Mouse (Mus musculus) hindbrain, embryonic 16.5 days (tissue): ENCODE data around the gene D10Jhu81e. TPM values are rescaled to one million over a fixed set of nuclear protein-coding genes. Genes with fewer than 3 reads are reported as not detected.
"Not testable (repeated sequence)": the region's sequence is repeated elsewhere in the genome, so short reads cannot be mapped to it uniquely, and the experiment has no call there.

Experiments used
- ATAC-seq: fragments of 200-750 bp; cut with Nextera tagmentation; 2 replicates; pipeline ENCODE4 v1.8.0; 2017; ENCODE audit warnings: moderate TSS enrichment, moderate library complexity
- H3K27ac ChIP-seq: fragments of 300-500 bp; sonication (generic); 2 replicates; pipeline ENCODE4 v1.5.1; 2014; ENCODE audit warnings: low read depth, mild to moderate bottlenecking, control low read depth, low read length, moderate library complexity
- H3K27me3 ChIP-seq: fragments of 300-500 bp; sonication (generic); replicated peaks from 2 replicates; pipeline ENCODE4 v1.6.1; 2014; ENCODE audit warnings: low read length; ENCODE audit not compliant: control insufficient read depth, insufficient read depth
- H3K36me3 ChIP-seq: fragments of 300-500 bp; sonication (generic); 2 replicates; pipeline ENCODE4 v1.6.1; 2014; ENCODE audit warnings: mild to moderate bottlenecking, low read length, moderate library complexity, mixed read lengths; ENCODE audit not compliant: control insufficient read depth, insufficient read depth
- H3K4me1 ChIP-seq: fragments of 300-500 bp; sonication (generic); 2 replicates; pipeline ENCODE4 v1.6.1; 2014; ENCODE audit warnings: low read depth, low read length; ENCODE audit not compliant: control insufficient read depth, insufficient read depth
- H3K4me2 ChIP-seq: fragments of 300-500 bp; sonication (generic); 2 replicates; pipeline ENCODE4 v1.6.1; 2014; ENCODE audit warnings: mild to moderate bottlenecking, low read length, control low read depth, moderate library complexity
- H3K4me3 ChIP-seq: fragments of 300-500 bp; sonication (generic); 2 replicates; pipeline ENCODE4 v1.5.1; 2014; ENCODE audit warnings: mild to moderate bottlenecking, low read length, control low read depth, moderate library complexity
- H3K9ac ChIP-seq: fragments of 300-500 bp; sonication (generic); 2 replicates; pipeline ENCODE4 v1.6.1; 2014; ENCODE audit warnings: low read depth, mild to moderate bottlenecking, control low read depth, low read length, moderate library complexity
- H3K9me3 ChIP-seq: fragments of 300-500 bp; sonication (generic); 2 replicates; pipeline ENCODE4 v1.6.1; 2014; ENCODE audit warnings: mild to moderate bottlenecking, low read length, moderate library complexity; ENCODE audit not compliant: control insufficient read depth
- WGBS: fragments of 180-500 bp; shearing (Covaris S2); extraction: QIAGEN DNeasy Blood & Tissue Kit; methylation state at CpG from one replicate; pipeline ENCODE4 v1.1.7; 2014; 5-methylcytosine and 5-hydroxymethylcytosine counted together
- polyA plus RNA-seq: library from polyadenylated mRNA; unstranded; fragments of >200 nt; fragmentation: Nextera tagmentation; extraction: Ambion mirVana; gene quantifications from 2 replicates; pipeline ENCODE4 v1.2.1, GENCODE M21; 2015

The D10Jhu81e gene
- 31.8 and 35.4 TPM in 2 replicates for polyA plus RNA-seq

- peak; percentile 96 for ATAC-seq
- Histone ChIP-seq H3K27ac (peak within 1 kb of the TSS; percentile 74), H3K4me3 (peak within 1 kb of the TSS; percentile 89), H3K9ac (peak within 1 kb of the TSS; percentile 91), H3K9me3 (no peaks in the 10 kb centered on the region), H3K36me3 (peaks cover 29% of the 10 kb centered on the region), H3K27me3 (no peaks in the 10 kb centered on the region), H3K4me1 (peaks cover 20% of the 10 kb centered on the region), H3K4me2 (peak within 1 kb of the TSS; percentile 87)
- WGBS = 2% methylated on average over 50 of the region's 50 CpGs
Measured at GRCm38 (mm10) chr10:78169281-78170042, at the start of gene D10Jhu81e. D10Jhu81e (minus strand) TSS chr10:78169782.

GRCm38 (mm10) chr10:78218576-78218975 is 49.0 kb upstream of the D10Jhu81e start:
- H3K4me3 ChIP-seq = no peak overlapping the region
- WGBS = 88% methylated on average over 6 of the region's 6 CpGs

GRCm38 (mm10) chr10:78216376-78217083 is 46.9 kb upstream of the D10Jhu81e start:
- H3K4me3 ChIP-seq = no peak overlapping the region
- no peak overlapping the region for H3K9ac ChIP-seq

More at GRCm38 (mm10) chr10:78218576-78218975, 49.0 kb upstream of the D10Jhu81e start:
- Histone ChIP-seq H3K27ac (no peak overlapping the region), H3K4me2 (no peak overlapping the region), H3K9me3 (no peaks in the 10 kb centered on the region), H3K36me3 (peaks cover 33% of the 10 kb centered on the region), H3K4me1 (no peaks in the 10 kb centered on the region), H3K9ac (no peak overlapping the region), H3K27me3 (no peaks in the 10 kb centered on the region)
- ATAC-seq = no peak

GRCm38 (mm10) chr10:78214371-78214770 is 44.8 kb upstream of the D10Jhu81e start:
- H3K27ac ChIP-seq = no peak overlapping the region
- no peak overlapping the region for H3K9ac ChIP-seq
- ATAC-seq = no peak
- no peaks in the 10 kb centered on the region for H3K27me3 ChIP-seq
- H3K36me3 ChIP-seq = peaks cover 49% of the 10 kb centered on the region
- H3K4me2 ChIP-seq = no peak overlapping the region
- H3K4me1 ChIP-seq = no peaks in the 10 kb centered on the region
- no peak overlapping the region for H3K4me3 ChIP-seq
- H3K9me3 ChIP-seq = no peaks in the 10 kb centered on the region
- 98% methylated on average over 9 of the region's 9 CpGs for WGBS

More at GRCm38 (mm10) chr10:78216376-78217083, 46.9 kb upstream of the D10Jhu81e start:
- H3K27me3 ChIP-seq = no peaks in the 10 kb centered on the region
- no peak for ATAC-seq
- H3K4me1 ChIP-seq = no peaks in the 10 kb centered on the region
- 89% methylated on average over 6 of the region's 6 CpGs for WGBS
- no peak overlapping the region for H3K4me2 ChIP-seq
- peaks cover 42% of the 10 kb centered on the region for H3K36me3 ChIP-seq
- no peak overlapping the region for H3K27ac ChIP-seq
- no peaks in the 10 kb centered on the region for H3K9me3 ChIP-seq

GRCm38 (mm10) chr10:78211311-78211710 is 41.7 kb upstream of the D10Jhu81e start:
- H3K4me2 ChIP-seq = no peak overlapping the region
- H3K4me3 ChIP-seq = no peak overlapping the region
- H3K27ac ChIP-seq = no peak overlapping the region
- H3K36me3 ChIP-seq = peaks cover 43% of the 10 kb centered on the region
- H3K9ac ChIP-seq = no peak overlapping the region
- H3K4me1 ChIP-seq = no peaks in the 10 kb centered on the region
- no peaks in the 10 kb centered on the region for H3K27me3 ChIP-seq
- ATAC-seq = no peak
- 72% methylated on average over 6 of the region's 6 CpGs for WGBS
- H3K9me3 ChIP-seq = no peaks in the 10 kb centered on the region

DNA sequence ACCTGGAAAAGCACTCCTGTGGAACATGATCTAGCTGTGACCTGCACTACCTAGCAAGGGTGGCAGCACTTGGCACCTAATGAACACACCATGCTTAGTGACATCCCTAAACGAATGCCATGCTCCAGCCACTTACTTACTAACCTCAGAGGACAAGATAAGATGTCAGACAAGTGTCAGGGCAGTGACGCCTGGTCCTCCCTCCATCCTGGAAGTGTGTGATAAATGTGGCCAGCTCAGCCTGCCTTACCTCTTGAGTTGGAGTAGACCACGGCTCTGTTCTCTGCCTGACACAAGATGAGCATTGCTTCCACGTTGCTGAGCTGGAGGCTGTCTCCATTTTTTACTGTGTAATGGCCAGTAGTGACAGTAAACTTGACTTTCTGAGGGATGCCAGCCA is 31.6 kb upstream of the D10Jhu81e start:
- no peak overlapping the region for H3K27ac ChIP-seq
- H3K4me2 ChIP-seq = no peak overlapping the region
- H3K9ac ChIP-seq = no peak overlapping the region
- no peaks in the 10 kb centered on the region for H3K9me3 ChIP-seq
- no peak for ATAC-seq
- peaks cover 52% of the 10 kb centered on the region for H3K36me3 ChIP-seq
- no peak overlapping the region for H3K4me3 ChIP-seq
- WGBS = 92% methylated on average over 4 of the region's 4 CpGs
- H3K4me1 ChIP-seq = no peaks in the 10 kb centered on the region
- H3K27me3 ChIP-seq = no peaks in the 10 kb centered on the region

DNA sequence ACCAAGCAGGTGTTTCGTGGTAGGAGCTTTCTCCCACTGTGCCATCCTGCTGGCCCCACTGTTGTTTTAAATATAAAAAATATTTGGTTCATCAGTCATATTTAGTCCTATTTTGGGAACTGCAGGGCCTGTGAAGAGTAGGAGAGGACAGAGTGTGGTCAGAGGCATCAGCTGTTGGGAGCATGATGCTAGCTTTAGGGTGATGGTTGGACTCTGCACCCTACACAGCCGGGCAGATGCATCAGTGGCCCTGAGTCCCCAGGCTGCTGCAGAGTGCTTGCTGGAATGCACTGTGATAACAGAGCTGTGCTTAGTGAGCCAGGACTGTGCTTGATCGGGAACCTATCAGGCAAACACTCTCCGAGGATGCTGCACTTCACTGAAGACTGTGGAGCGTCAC is 23.4 kb upstream of the D10Jhu81e start:
- no peaks in the 10 kb centered on the region for H3K4me1 ChIP-seq
- H3K27ac ChIP-seq = no peak overlapping the region
- H3K4me3 ChIP-seq = no peak overlapping the region
- no peak for ATAC-seq
- H3K36me3 ChIP-seq = peaks cover 49% of the 10 kb centered on the region
- no peaks in the 10 kb centered on the region for H3K27me3 ChIP-seq
- 87% methylated on average over 5 of the region's 5 CpGs for WGBS
- no peak overlapping the region for H3K9ac ChIP-seq
- no peaks in the 10 kb centered on the region for H3K9me3 ChIP-seq
- H3K4me2 ChIP-seq = no peak overlapping the region

DNA sequence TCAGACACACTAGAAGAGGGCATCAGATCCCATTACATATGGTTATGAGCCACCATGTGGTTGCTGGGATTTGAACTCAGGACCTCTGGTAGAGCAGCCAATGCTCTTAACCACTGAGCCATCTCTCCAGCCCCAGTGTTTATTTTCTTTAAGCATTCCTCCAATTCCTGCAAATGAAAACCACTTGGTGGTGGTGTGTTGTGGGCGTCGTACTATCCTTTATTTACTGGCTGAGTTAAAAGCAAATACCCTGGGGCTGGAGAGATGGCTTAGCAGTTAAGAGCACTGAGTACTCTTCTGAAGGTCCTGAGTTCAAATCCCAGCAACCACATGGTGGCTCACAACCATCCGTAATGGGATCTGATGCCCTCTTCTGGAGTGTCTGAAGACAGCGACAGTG is 16.5 kb upstream of the D10Jhu81e start:
- Histone ChIP-seq H3K36me3 (peaks cover 36% of the 10 kb centered on the region), H3K4me1 (peaks cover 16% of the 10 kb centered on the region)
- ATAC-seq, H3K9ac ChIP-seq, H3K4me3 ChIP-seq, H3K27ac ChIP-seq, H3K9me3 ChIP-seq, H3K27me3 ChIP-seq, H3K4me2 ChIP-seq: not testable (repeated sequence)
- WGBS = 90% methylated on average over 4 of the region's 4 CpGs

DNA sequence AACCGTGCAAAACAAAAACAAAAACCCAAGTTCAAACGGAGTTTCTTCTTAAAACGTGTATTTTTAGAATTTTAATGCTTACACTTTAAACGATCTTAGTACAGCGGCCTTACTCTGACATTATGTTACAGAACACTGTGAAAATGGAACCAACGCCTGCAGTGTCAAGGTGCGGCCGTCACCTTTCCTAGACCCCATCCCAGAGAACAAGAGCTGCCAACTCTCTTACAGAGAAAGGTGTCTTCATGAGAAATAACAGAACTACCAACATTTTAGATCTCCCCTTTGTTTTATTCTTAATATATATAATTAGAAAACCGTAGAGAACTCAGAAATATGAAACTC is 15.8 kb upstream of the D10Jhu81e start:
- Histone ChIP-seq H3K27ac (peak overlapping the region; percentile 71), H3K4me3 (peak overlapping the region; percentile 53), H3K4me2 (peak overlapping the region; percentile 84), H3K36me3 (peaks cover 42% of the 10 kb centered on the region), H3K9me3 (no peaks in the 10 kb centered on the region), H3K9ac (peak overlapping the region; percentile 38; the same call in 1 of the 2 replicates), H3K27me3 (no peaks in the 10 kb centered on the region), H3K4me1 (peaks cover 16% of the 10 kb centered on the region)
- 21% methylated on average over 9 of the region's 9 CpGs for WGBS
- ATAC-seq = peak; percentile 63
